Mouse (Mus musculus): Measurements from ENCODE around the gene Panx1.

The Panx1 gene

DNA sequence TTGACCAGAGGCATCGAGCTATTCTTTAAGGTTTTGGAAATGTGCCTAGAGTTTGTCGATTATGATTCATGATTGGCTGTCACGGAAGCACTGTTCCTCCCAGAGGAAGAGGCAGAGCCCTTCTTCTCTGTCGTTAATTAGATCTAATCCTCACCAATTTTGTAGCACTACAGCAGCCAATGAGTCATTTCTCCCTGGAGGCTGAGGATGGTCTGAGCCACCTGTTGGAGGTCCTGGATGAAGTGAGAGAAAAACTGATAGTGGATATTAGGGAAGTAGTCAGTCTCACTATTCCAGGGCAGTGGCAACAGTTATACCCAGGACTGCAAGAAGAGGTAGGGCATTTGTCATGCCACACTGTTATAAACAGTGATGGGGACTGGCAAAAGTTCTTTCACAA lies 75.1 kb downstream of the Panx1 start:
- DNase-seq = no peak

DNA sequence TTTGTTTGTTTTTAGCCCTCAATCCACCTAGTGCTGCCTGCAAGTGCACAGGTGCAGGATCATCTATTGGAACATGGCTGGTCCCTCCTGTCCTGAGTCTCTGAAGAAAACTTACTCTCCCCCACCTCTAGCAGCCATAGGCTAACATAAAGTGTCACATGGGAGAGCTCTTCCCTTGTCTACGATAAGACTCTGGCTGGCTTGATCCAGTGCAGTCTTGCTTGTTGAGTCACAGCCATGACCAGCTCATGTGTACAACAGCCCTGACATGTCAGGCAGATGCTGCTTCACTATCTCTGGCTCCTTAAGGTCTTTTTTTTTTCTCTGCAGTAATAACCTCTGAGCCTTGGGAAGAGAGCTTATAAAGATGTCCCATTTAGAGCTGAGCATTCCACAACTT lies 77.7 kb downstream of the Panx1 start:
- no peak for DNase-seq

DNA sequence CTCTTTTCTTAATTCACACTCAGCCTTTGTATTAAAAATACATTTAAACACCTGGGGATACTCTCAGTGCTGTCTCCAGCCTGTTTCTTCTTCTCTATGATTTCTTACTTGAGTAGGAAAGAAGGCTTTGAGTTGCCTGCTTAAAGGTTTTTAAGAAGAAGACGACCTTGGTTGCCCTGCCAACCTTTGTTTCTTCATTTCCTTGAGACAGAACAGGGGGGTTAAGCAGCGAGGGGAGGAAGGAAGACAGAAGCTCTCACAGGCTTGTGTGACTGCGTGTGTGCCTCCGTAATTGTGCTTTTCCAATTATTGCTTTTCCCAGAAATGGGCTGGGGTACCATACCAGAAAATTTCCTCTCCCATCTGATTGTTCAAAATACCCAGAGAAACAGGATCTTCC lies 78.5 kb downstream of the Panx1 start:
- no peak for DNase-seq

DNA sequence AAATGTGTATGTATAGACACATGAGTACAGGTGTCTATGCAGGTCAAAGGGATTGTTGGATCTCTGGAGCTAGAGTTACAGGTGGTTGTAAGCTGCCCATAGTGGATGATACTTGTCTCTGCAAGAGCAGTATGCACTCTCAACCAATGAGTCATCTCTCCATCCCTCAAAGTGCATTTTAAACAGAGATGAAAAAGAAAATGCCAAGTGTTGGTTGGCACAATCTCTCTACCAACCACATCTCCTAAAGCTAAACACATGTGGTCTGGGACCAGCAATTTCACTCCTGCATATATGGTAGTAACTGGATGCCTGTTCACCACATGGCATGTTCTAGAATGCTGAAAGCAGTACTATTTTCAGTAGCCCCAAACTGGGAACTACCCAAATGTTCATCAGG lies 79.9 kb downstream of the Panx1 start:
- DNase-seq = no peak

DNA sequence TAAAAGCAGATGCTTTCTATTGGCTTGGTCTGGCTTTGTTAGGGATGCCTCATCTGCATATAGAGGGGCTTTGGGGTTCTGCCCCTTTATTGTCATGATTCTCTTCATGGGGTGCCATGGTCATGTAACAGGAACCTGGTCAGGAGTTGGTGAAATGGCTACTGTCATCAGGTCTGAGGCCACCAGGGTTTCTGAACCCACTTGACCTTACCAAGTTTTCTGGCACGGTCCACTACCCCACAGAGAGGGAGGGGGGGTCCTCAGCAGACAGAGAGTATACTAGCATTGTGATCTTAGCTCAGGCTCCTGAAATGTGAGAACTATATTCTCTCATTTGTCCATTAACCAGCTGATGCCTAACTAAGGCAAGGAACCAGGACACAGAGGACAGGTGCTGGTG lies 82.5 kb downstream of the Panx1 start:
- no peak for DNase-seq

DNA sequence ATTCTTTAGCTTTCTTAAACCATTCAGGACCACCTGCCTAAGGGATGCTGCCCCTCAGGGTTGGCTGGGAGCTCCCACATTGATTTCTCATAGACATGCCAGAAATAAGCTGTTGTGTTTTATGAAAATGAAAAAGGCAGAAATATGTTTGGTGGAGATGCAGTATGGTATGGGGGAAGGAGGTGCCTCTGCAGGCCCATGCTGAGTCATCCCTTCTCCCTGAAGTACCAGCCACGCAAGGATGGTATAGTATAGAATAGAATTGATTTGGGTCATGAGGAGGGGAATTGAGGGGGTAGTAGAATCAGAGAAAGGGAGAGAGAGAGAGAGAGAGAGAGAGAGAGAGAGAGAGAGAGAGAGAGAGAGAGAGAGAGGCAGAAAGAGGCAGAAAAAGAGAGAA lies 90.6 kb downstream of the Panx1 start:
- DNase-seq = no peak

All from right cerebral cortex, postnatal 14 days (tissue).